ENCODE assay signal across 13 mouse cellular contexts in genomic region chr19:42238341-42238715, GRCm38 (mm10). TPM values are rescaled to one million over a fixed set of nuclear protein-coding genes. Genes with fewer than 3 reads are reported as not detected.
A peak's percentile ranks its signal among the peaks of the same experiment; 100 is the strongest.
DNase-seq lines count a peak whose midpoint lies in the region; ATAC-seq and TF ChIP-seq lines count a peak whose summit lies in the region.
"Had no signal": no experiment of that assay in that cellular context is flagged by ENCODE, and none has a peak within 500 bp of the region (broad histone marks: within the 10 kb centered on the region; RNA-seq: fewer than 3 reads in every experiment).

No protein-coding gene starts in this region.

- ATAC-seq in forebrain, embryonic 12.5 days (ENCODE audit: low FRiP score) = no peak
- no peak for ATAC-seq in forebrain, postnatal 0 days
- peak; percentile 84 for ATAC-seq in heart, embryonic 15.5 days (replicated peaks; ENCODE audit: insufficient number of reproducible peaks, insufficient read depth, low FRiP score, low read depth)
- ATAC-seq: activated CD4-positive, CD25-positive, alpha-beta regulatory T cell, adult 4 months; intestine, postnatal 0 days had no signal

- H3K27ac ChIP-seq in forebrain, embryonic 12.5 days = peak overlapping the region; percentile 76
- no peak overlapping the region for H3K27ac ChIP-seq in forebrain, postnatal 0 days (ENCODE audit: low read depth, low read length)
- H3K27ac ChIP-seq in gastrocnemius, adult 2 months = peak overlapping the region; percentile 96
- H3K27ac ChIP-seq in heart, embryonic 15.5 days = peak overlapping the region; percentile 95
- H3K27ac ChIP-seq in limb, embryonic 10.5 days = no peak overlapping the region

- intact Hi-C loops in gastrocnemius, adult 2 months (cut with DNase I) = no loop called here

- peaks cover 13% of the 10 kb centered on the region for H3K4me1 ChIP-seq in forebrain, embryonic 12.5 days
- H3K4me1 ChIP-seq in forebrain, postnatal 0 days (ENCODE audit: insufficient read depth) = 0 out of 2 replicates have a peak, but pooled peaks cover 4% of the 10 kb centered on the region
- H3K4me1 ChIP-seq in heart, embryonic 15.5 days (replicated peaks) = peaks cover 22% of the 10 kb centered on the region
- H3K4me1 ChIP-seq in limb, embryonic 10.5 days = peaks cover 9% of the 10 kb centered on the region; the same call in 1 of the 2 replicates

- H3K9ac ChIP-seq in forebrain, embryonic 12.5 days = no peak overlapping the region
- no peak overlapping the region for H3K9ac ChIP-seq in forebrain, postnatal 0 days
- H3K9ac ChIP-seq in heart, embryonic 15.5 days = no peak overlapping the region

- H3K36me3 ChIP-seq in forebrain, embryonic 12.5 days (replicated peaks) = no peaks in the 10 kb centered on the region
- no peaks in the 10 kb centered on the region for H3K36me3 ChIP-seq in forebrain, postnatal 0 days (ENCODE audit: insufficient read depth)
- H3K36me3 ChIP-seq in heart, embryonic 15.5 days = no peaks in the 10 kb centered on the region
- H3K36me3 ChIP-seq in limb, embryonic 10.5 days = no peaks in the 10 kb centered on the region

- H3K27me3 ChIP-seq in forebrain, embryonic 12.5 days = no peaks in the 10 kb centered on the region
- no peaks in the 10 kb centered on the region for H3K27me3 ChIP-seq in forebrain, postnatal 0 days (ENCODE audit: insufficient read depth, low read length)
- no peaks in the 10 kb centered on the region for H3K27me3 ChIP-seq in heart, embryonic 15.5 days
- H3K27me3 ChIP-seq in limb, embryonic 10.5 days (ENCODE audit: low read depth, poor library complexity, severe bottlenecking) = no peaks in the 10 kb centered on the region
- H3K27me3 ChIP-seq: CH12.LX had no signal

- no peak for TF ChIP-seq CTCF in forebrain, postnatal 0 days (IDR thresholded peaks at IDR 0.05; ENCODE audit: low read depth)
- no peak for TF ChIP-seq CTCF in gastrocnemius, adult 2 months (IDR thresholded peaks at IDR 0.05)

- no peak overlapping the region for H3K4me2 ChIP-seq in forebrain, embryonic 12.5 days
- no peak overlapping the region for H3K4me2 ChIP-seq in forebrain, postnatal 0 days (ENCODE audit: low read depth)
- peak overlapping the region; percentile 51 for H3K4me2 ChIP-seq in heart, embryonic 15.5 days

- no peaks in the 10 kb centered on the region for H3K9me3 ChIP-seq in forebrain, embryonic 12.5 days
- H3K9me3 ChIP-seq in forebrain, postnatal 0 days (ENCODE audit: low read length) = no peaks in the 10 kb centered on the region
- no peaks in the 10 kb centered on the region for H3K9me3 ChIP-seq in heart, embryonic 15.5 days (replicated peaks)
- H3K9me3 ChIP-seq in limb, embryonic 10.5 days (replicated peaks) = no peaks in the 10 kb centered on the region

- 69% methylated on average over 7 of the region's 7 CpGs for WGBS in forebrain, embryonic 12.5 days
- WGBS in forebrain, postnatal 0 days = 62% methylated on average over 7 of the region's 7 CpGs
- WGBS in heart, embryonic 15.5 days = 25% methylated on average over 7 of the region's 7 CpGs
- 62% methylated on average over 7 of the region's 7 CpGs for WGBS in limb, embryonic 10.5 days

- DNase-seq in forebrain, postnatal 0 days = no peak
- DNase-seq in 3T3-L1 (ENCODE audit: low read depth, low spot score) = peak; percentile 72
- DNase-seq in gastrocnemius, adult 2 months = peak; percentile 80
- no peak for DNase-seq in kidney, adult 8-10 months
- no peak for DNase-seq in layer of hippocampus, postnatal 25 days (ENCODE audit: extremely low spot score in 1 of 2, low spot score in 1 of 2)
- no peak for DNase-seq in limb, embryonic 10.5 days (ENCODE audit: low spot score)
- DNase-seq: lung, adult 2 months had no signal

- no peak overlapping the region for H3K4me3 ChIP-seq in forebrain, embryonic 12.5 days (replicated peaks)
- H3K4me3 ChIP-seq in forebrain, postnatal 0 days (ENCODE audit: low read depth, low read length) = no peak overlapping the region
- peak overlapping the region; percentile 47 for H3K4me3 ChIP-seq in gastrocnemius, adult 2 months
- H3K4me3 ChIP-seq in heart, embryonic 15.5 days = 0 out of 2 replicates have a peak overlapping the region, but pooled peaks have one; percentile 15
- H3K4me3 ChIP-seq in limb, embryonic 10.5 days = no peak overlapping the region
- H3K4me3 ChIP-seq: erythroblast, embryonic 14.5 days had no signal

RNA-seq across cellular contexts. Expression of gene Golga7b, which starts 9.0 kb away (rescaled TPM):
- 6.6 and 7.1 TPM in 2 replicates for polyA plus RNA-seq in forebrain, embryonic 12.5 days (2016; fragmentation: Nextera tagmentation; extraction: Ambion mirVana)
- total RNA-seq in forebrain, postnatal 0 days (2014; rRNA removed) = 79.1 and 90.1 TPM in 2 replicates
- polyA plus RNA-seq in forebrain, postnatal 0 days (2015; fragmentation: Nextera tagmentation; extraction: Ambion mirVana) = 44.7 and 61.4 TPM in 2 replicates
- total RNA-seq in gastrocnemius, adult 2 months (2021) = 1 to 10 TPM; 2.3 to 2.4 TPM
- polyA plus RNA-seq in heart, embryonic 15.5 days (2015; fragmentation: Nextera tagmentation; extraction: Ambion mirVana) = 0.30 and 0.38 TPM in 2 replicates
- total RNA-seq in layer of hippocampus, postnatal 25 days (2021) = 10 to 100 TPM; 76.8 to 77.1 TPM
- polyA plus RNA-seq in limb, embryonic 10.5 days (2016; fragmentation: Nextera tagmentation; extraction: Ambion mirVana) = not detected in 2 replicates
- polyA plus RNA-seq: activated CD4-positive, CD25-positive, alpha-beta regulatory T cell, adult 4 months; erythroblast, embryonic 14.5 days had no signal

RNA-seq across cellular contexts. Expression of gene Sfrp5, which starts 36.3 kb away (rescaled TPM):
- 0.13 and 0.17 TPM in 2 replicates for polyA plus RNA-seq in forebrain, embryonic 12.5 days (2016; fragmentation: Nextera tagmentation; extraction: Ambion mirVana)
- total RNA-seq in forebrain, postnatal 0 days (2014; rRNA removed) = 1.8 and 3.7 TPM in 2 replicates
- 2.7 and 3.4 TPM in 2 replicates for polyA plus RNA-seq in forebrain, postnatal 0 days (2015; fragmentation: Nextera tagmentation; extraction: Ambion mirVana)
- total RNA-seq in gastrocnemius, adult 2 months (2021) = 1 to 10 TPM; 4.2 to 5.6 TPM
- 4.1 and 4.3 TPM in 2 replicates for polyA plus RNA-seq in heart, embryonic 15.5 days (2015; fragmentation: Nextera tagmentation; extraction: Ambion mirVana)
- total RNA-seq in layer of hippocampus, postnatal 25 days (2021) = not detected
- 0.21 and 2.4 TPM in 2 replicates for polyA plus RNA-seq in limb, embryonic 10.5 days (2016; fragmentation: Nextera tagmentation; extraction: Ambion mirVana)
- total RNA-seq: CH12.LX had no signal
- polyA plus RNA-seq: activated CD4-positive, CD25-positive, alpha-beta regulatory T cell, adult 4 months; erythroblast, embryonic 14.5 days had no signal

Comparison
In these comparisons a context has a peak if more than half of its experiments do, and no peak if none do; other contexts are left out.
1. H3K27ac ChIP-seq: peak in forebrain, embryonic 12.5 days (single experiment), gastrocnemius, adult 2 months (single experiment) and heart, embryonic 15.5 days (single experiment); none in forebrain, postnatal 0 days (single experiment) and limb, embryonic 10.5 days (single experiment).
2. H3K4me3 ChIP-seq: peak in gastrocnemius, adult 2 months (single experiment) and heart, embryonic 15.5 days (single experiment); none in forebrain, embryonic 12.5 days (single experiment), forebrain, postnatal 0 days (single experiment) and limb, embryonic 10.5 days (single experiment).
3. DNase-seq: peak in 3T3-L1 (single experiment) and gastrocnemius, adult 2 months (single experiment); none in forebrain, postnatal 0 days (single experiment), kidney, adult 8-10 months (0 of 2), layer of hippocampus, postnatal 25 days (0 of 2) and limb, embryonic 10.5 days (single experiment).